Mouse (Mus musculus): Measurements from ENCODE around the gene Ccdc33.

Gene Ccdc33

DNA sequence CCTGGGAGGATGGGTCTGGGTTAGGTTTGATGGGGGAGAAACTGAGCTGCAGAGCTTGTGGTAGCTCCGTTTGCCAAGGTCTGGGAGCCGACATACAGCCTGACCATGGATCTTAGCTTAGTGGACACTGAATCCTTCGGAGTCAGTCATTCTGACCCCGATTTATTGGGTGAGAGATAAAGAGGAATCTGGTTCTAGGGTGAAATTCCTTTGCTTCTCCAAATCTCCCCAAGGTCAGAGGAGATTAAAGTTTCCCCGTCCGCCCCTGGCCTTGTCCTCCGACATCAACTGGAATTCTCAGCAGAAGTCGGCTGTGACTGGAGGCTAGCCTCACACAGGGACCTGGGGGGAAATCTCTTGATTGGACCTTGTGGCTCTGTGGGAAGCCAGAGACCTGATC lies 107.1 kb downstream of the Ccdc33 start:
- DNase-seq (ENCODE audit: low read depth, low spot score): no peak

DNA sequence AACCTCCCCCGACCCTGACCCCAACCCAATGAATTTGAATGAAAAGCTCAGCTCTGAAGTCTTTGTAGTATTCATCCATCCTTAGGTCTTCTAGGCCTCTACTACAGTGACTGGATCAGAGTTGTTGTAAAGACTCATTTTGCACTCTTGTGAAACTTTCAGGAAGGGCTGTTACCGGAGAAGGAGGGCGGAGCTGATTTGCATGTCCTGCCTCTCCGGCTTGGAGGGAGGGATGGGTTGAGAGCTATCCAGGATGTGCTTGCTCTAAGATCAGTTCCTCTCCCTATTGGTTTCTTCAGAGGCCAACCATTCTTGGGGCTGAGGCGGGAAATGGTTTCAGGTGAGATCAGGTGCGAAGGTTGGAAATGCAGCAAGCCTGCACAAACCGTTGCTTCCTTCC lies 107.6 kb downstream of the Ccdc33 start:
- DNase-seq (ENCODE audit: low read depth, low spot score): no peak

GRCm38 (mm10) chr9:58009588-58009987 lies 109.0 kb downstream of the Ccdc33 start:
- DNase-seq (ENCODE audit: low read depth, low spot score): no peak

GRCm38 (mm10) chr9:58009015-58009362 lies 109.6 kb downstream of the Ccdc33 start:
- peak; percentile 79 for DNase-seq (ENCODE audit: low read depth, low spot score)

GRCm38 (mm10) chr9:58008336-58009014 lies 110.1 kb downstream of the Ccdc33 start:
- DNase-seq (ENCODE audit: low read depth, low spot score): no peak

DNA sequence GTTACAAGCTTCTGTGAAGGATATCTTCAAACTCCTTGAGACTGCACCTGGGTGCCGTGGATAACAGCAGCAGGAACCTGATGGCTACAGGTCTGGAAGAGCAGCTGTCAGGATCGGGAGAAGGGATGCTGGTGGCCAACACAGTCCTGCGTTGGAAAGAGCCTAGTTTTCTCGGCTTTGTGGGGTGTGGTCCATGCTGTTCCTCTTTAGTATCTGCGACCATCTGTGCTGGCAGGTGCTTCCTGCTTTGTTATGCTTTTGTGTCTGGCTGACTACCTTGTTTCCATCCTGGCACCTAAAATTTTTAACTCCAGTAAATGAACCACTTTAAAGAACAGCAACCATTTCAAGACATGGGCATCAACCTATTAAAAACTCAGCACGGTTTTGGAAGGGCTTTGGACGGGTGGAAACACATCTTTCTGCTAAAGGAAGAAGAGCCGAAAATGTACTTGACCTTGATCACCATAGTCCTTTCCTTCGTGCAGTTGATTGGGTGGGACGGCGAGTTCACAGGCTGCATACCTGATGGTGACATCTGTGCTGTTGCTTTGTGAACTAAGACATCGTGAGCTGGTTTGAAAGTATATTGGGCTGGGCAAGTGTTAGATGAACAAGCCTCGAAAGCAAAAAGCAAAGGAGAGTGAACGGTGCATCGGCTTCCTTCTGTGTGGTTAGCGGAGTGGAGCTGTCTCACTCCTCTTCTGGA lies 112.7 kb downstream of the Ccdc33 start, which contains the start of gene Cyp11a1:
Gene Cyp11a1 (plus strand): TSS at position 659 of the 709 bp plus-strand sequence.
- no peak for DNase-seq (ENCODE audit: low read depth, low spot score)

DNA sequence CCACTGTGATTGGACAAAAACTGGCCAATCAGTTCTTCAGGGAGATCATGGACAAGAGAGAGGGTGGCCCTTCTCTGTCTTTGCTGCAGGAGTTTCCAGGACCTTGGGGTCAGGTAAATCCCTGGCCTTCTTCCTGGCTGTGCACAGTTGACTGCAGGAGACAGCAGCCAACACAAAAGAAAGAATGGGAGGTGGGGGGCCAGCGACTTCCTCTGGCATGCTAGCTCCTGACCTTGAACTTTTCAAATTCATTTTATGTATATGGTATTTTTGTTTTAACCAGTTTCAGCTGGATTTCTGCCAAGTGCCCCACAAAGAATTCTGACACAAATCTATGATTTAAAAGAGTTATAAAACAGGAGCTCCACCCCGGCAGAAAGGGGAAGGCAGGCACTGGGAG lies 115.4 kb downstream of the Ccdc33 start:
- DNase-seq (ENCODE audit: low read depth, low spot score): no peak

GRCm38 (mm10) chr9:57999676-58000075 lies 118.9 kb downstream of the Ccdc33 start:
- DNase-seq (ENCODE audit: low read depth, low spot score): no peak

- no peak for DNase-seq (ENCODE audit: low read depth, low spot score)
Observed at GRCm38 (mm10) chr9:57998685-57999084, 119.9 kb downstream of the Ccdc33 start.

DNA sequence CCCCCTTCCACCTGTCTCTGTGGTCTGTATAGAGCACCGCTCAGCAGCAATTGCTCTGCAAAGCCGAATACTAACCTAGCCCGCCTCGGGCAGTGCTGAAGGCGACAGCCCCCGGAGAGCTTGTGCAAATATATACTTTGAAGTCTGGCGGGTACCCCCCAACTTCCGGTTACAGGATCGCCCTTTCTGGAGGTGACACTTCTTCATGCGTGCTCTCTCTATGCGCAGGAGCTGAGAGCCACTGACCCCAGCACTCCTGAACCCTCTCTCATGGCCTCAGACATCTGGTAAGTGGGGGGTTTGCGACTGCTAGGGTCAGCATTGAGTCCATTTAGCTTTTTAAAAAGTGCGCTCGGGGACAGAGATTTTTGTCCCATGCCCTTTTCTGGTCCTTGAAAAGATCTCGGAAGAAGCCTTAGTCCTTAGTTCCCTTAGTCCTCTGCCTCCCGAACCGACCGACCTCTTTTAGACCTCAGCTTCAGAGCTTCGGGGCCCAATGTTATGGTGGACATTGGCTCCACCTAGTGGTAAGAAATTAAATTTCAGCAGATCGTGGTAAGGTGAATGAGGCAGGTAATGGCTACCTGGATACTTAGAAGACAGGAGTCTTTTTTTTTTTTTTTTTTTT lies 120.5 kb downstream of the Ccdc33 start:
- no peak for DNase-seq (ENCODE audit: low read depth, low spot score)

GRCm38 (mm10) chr9:57997511-57998031 lies 121.1 kb downstream of the Ccdc33 start:
- DNase-seq (ENCODE audit: low read depth, low spot score): no peak

DNA sequence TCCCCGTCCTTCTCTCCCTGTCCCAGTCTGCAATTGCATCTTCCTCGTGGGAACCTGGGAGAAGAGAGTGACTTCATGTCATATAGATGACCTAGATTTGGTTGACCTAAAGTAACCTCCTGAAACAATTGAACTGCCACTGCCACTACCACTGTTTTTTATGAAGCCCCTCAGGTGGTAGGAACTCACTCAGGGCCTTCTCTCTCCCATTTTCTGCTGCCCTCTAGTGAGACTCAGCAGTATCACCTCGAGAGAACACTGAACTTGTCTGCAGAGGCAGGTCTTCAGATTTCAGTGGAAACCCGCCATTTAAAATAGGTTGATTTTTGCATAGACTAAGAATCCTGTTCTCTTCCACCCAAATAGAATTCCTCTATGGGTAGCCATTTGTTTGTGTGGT lies 123.3 kb downstream of the Ccdc33 start:
- no peak for DNase-seq (ENCODE audit: low read depth, low spot score)

- DNase-seq (ENCODE audit: low read depth, low spot score): no peak
Observed at GRCm38 (mm10) chr9:57992781-57993591, 125.6 kb downstream of the Ccdc33 start.

- DNase-seq (ENCODE audit: low read depth, low spot score): no peak
Observed at GRCm38 (mm10) chr9:57992060-57992459, 126.6 kb downstream of the Ccdc33 start.

DNA sequence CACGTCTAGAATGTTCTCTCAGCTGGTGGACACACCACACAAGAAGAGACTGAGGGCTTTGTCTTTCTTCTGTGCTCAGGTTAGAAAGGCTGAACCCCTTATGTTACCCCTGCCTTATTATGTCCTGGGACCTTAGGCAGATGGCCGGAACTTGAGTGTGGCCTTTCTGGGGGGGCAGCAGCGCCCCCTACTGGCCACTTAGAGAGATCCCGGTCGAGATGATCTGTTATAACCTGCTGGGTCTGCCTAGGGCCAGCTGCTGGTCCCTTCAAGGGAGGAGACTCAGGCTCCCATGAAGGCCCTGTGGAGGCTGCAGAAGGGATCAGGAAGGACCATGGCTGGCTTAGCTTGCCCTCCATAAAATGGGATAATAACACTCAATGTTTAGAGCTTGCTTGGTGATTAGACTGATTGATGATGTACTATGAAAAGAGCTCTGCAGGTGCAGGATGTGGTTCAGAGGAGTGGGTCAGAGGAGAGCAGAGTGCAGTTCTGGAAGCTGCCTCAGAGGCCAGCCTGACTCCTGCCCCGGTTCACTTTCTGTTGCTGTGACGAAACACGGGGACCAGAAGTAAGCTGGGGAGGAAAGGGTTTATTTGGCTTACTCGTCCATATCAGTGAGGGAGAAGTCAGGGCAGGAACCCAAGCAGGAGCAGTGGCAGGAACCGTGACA lies 128.0 kb downstream of the Ccdc33 start:
- no peak for DNase-seq (ENCODE audit: low read depth, low spot score)

DNA sequence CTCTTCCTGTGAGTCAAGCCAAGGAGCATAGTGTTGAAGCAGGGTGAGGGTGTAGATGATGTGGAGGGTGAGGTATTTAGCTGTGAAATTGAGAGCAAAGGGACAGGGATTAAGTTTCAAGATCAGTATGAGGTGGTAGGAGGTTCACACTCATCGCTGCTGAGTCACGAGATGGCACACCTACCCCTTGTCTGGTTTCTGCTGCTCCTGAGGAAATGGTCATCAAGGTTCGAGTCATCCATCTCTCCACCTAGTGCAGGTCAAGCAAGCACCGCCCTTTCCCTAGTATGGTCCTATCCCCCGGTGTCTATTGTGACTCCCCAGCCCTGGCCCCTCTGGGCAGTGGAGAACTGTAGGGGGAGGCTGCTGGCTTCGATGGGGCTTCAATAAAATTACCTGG lies 129.3 kb downstream of the Ccdc33 start:
- DNase-seq (ENCODE audit: low read depth, low spot score): no peak

DNA sequence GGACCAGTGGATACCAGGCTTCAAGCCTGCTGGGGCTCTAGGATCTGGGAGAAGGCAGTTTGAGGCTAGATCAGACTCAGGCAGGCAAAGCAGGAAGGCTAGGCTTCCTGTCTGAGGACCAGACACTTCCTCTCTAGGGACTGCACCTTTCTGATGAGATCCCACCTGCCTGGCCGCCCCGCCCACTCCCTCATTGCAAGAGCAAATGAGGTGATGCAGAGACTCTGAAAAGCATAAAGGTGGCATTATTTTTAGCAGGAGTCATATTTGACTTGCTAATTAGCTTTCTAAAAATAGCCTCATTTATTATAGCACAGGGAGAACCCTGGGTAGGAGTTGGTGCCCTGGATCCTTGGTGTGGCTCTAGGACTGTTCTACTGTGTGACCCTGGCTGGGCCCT lies 130.5 kb downstream of the Ccdc33 start:
- no peak for DNase-seq (ENCODE audit: low read depth, low spot score)

- DNase-seq (ENCODE audit: low read depth, low spot score): no peak
Observed at GRCm38 (mm10) chr9:57986293-57986692, 132.3 kb downstream of the Ccdc33 start.

GRCm38 (mm10) chr9:57985304-57985703 lies 133.3 kb downstream of the Ccdc33 start:
- DNase-seq (ENCODE audit: low read depth, low spot score): no peak

DNA sequence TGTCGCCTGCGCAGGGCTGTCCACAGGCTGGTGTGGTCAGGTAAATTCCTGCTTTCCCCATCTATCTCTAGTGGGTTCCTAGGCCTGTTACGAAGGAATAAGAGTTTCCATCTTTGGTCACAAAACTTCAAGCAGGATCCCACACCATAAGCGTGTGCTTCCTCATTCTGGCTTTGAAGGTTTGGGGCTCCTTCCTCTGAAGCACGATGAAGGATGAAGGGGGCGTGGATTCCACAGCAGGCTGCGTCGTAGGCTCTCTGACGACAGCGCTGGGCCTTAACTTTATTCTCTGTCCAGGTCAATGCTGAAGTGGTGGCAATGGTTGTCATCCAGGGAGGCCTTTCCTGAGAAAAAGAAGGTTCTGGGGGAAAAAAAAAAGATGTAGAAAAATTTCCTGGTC lies 138.1 kb downstream of the Ccdc33 start:
- DNase-seq (ENCODE audit: low read depth, low spot score): no peak

DNA sequence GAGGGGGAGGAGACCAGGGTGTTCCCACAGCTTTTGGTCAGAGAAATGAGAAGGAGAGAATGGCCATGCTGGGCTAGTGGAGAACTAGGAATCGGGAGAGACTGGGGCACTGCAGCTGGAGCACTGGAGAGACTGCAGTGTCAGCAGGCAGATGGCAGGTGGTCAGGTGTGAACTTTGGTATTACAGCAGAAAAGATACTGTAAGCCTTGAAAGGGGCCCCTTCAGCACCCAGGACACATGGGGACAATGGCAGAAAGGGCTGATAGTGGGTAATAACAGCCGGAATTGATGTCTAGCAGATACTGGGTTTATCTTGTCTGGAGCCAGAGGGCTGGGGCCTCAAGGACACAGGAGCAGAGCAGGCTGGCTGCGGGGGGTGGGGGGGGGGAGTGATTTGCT lies 139.8 kb downstream of the Ccdc33 start:
- DNase-seq (ENCODE audit: low read depth, low spot score): no peak
